Mouse (Mus musculus): ENCODE data around the gene Casd1. TPM values are rescaled to one million over a fixed set of nuclear protein-coding genes. Genes with fewer than 3 reads are reported as not detected.
A peak's percentile ranks its signal among the peaks of the same experiment; 100 is the strongest.

Casd1 gene
- polyA plus RNA-seq (2015; fragmentation: Nextera tagmentation; extraction: Ambion mirVana) = 26.7 and 27.4 TPM in 2 replicates

DNA sequence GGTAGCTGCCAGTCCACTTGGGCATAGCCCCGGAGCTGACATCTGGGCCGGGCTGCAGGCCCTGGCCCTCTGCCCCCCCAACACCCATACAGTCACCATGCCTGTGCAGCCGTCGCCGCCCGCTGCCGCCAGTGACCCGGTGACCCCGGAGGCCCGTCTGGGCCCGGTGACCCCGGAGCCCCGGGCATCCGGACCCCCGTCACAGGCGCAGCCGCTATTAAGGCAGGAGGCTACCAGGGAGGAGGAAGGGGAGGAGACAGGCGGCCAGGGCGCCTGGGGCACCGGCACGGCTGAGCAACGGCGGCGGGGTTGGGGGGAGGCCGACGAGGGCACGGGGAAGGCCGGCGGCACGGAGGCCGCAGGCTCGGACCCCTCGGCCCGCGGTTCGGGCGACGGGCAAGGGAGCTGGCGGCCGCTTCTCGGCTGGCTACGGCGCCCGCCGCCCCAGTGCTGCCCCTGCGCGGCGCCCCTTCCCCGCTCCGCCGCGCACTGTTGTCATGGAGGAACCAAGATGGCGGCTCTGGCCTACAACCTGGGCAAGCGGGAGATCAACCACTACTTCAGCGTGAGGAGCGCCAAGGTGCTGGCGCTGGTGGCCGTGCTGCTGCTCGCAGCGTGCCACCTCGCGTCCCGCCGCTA is at the start of gene Casd1:
Casd1 (plus strand) TSS at position 182 of the 639 bp plus-strand sequence.
- no peaks in the 10 kb centered on the region for H3K36me3 ChIP-seq (ENCODE audit: insufficient read depth, low read length)
- H3K27me3 ChIP-seq (ENCODE audit: insufficient read depth, low read length) = no peaks in the 10 kb centered on the region
- TF ChIP-seq CTCF (IDR thresholded peaks at IDR 0.05; ENCODE audit: low read depth) = 0 out of 2 replicates have a peak, but pooled peaks have one; percentile 4
- ATAC-seq (replicated peaks; ENCODE audit: low FRiP score, low read depth) (peak; percentile 88), DNase-seq (ENCODE audit: low spot score) (peak; percentile 84)
- under 1% methylated on average over 60 of the region's 64 CpGs for WGBS
- H3K27ac ChIP-seq = peak within 1 kb of the TSS; percentile 98
- H3K4me3 ChIP-seq (replicated peaks; ENCODE audit: low read depth, low read length) = peak within 1 kb of the TSS; percentile 82
- no peaks in the 10 kb centered on the region for H3K9me3 ChIP-seq (replicated peaks; ENCODE audit: low read length)
- H3K4me2 ChIP-seq (ENCODE audit: low read length) = peak within 1 kb of the TSS; percentile 94
- peak within 1 kb of the TSS; percentile 98 for H3K9ac ChIP-seq (ENCODE audit: low read depth, low read length)
- peaks cover 3% of the 10 kb centered on the region; the same call in 1 of the 2 replicates for H3K4me1 ChIP-seq (replicated peaks; ENCODE audit: insufficient read depth, low read length)

DNA sequence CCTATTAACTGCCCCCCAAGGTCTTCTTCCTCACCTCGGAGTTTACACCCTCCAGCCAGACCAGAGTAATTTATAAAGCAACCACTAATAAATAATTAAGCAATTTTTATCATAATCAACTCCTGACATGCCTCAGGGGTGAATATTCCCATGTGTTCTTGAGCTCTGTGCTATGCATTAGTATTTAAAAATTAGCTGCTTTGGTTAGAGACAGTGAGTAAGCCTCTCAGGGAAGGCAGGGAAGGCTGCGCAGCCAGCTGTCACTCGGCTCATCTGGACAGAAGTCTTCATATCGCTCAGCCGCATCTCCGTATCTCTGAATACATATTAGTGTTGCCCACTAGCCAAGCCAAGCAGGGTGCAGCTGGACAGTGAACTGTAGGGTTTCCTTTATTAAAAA is 45.3 kb upstream of the Casd1 start:
- no peak overlapping the region for H3K4me2 ChIP-seq (ENCODE audit: low read length)
- no peak overlapping the region for H3K9ac ChIP-seq (ENCODE audit: low read depth, low read length)
- ATAC-seq (replicated peaks; ENCODE audit: low FRiP score, low read depth) (no peak), DNase-seq (ENCODE audit: low spot score) (no peak)
- no peaks in the 10 kb centered on the region for H3K9me3 ChIP-seq (replicated peaks; ENCODE audit: low read length)
- H3K36me3 ChIP-seq (ENCODE audit: insufficient read depth, low read length) = no peaks in the 10 kb centered on the region
- no peaks in the 10 kb centered on the region for H3K27me3 ChIP-seq (ENCODE audit: insufficient read depth, low read length)
- H3K27ac ChIP-seq = no peak overlapping the region
- no peaks in the 10 kb centered on the region for H3K4me1 ChIP-seq (replicated peaks; ENCODE audit: insufficient read depth, low read length)
- 86% methylated on average over 6 of the region's 6 CpGs for WGBS
- no peak overlapping the region for H3K4me3 ChIP-seq (replicated peaks; ENCODE audit: low read depth, low read length)
- TF ChIP-seq CTCF (IDR thresholded peaks at IDR 0.05; ENCODE audit: low read depth) = no peak

DNA sequence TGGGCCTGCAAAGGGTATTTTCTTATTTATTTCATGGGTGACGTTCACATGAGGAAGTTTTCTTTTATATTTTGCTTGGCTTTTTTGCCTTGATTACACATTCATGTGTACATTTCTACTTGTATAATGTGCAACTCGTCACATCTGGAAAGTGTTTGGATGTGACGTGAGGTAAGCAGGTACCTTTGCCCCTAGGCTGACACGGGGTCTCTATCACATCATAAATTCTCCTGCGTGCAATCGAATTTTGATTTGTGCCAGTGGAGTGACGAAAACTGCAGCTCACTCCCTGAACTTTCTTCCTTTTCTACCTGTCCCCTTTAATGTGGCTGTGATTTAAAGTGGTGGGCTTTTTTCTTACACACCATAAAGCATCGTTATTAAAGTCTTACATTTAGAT is 43.6 kb upstream of the Casd1 start:
- 41% methylated on average over 8 of the region's 8 CpGs for WGBS
- DNase-seq (ENCODE audit: low spot score) = no peak
- no peaks in the 10 kb centered on the region for H3K36me3 ChIP-seq (ENCODE audit: insufficient read depth, low read length)

DNA sequence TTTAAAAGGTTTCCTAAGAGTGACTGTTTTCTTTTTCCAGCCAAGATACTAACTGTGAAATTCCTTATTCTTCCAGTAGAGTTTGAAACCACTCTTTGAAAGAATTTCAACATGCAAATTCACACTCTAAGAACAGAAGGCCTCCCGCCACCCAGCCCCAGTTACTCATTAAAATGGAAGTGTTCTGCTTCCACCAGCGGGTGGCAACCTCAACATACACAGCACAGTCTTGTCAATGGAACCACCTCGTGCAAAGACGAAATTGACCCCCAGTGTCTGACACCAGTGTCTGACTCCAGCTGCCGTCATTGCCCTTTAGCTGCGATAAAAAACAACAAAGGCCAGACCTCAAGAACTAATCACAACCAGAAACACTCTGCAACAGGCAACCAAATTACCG is 43.0 kb upstream of the Casd1 start:
- no peak overlapping the region for H3K4me3 ChIP-seq (replicated peaks; ENCODE audit: low read depth, low read length)
- DNase-seq (ENCODE audit: low spot score) (peak; percentile 85), ATAC-seq (replicated peaks; ENCODE audit: low FRiP score, low read depth) (peak; percentile 66; the same call in 1 of the 2 replicates)
- WGBS = 11% methylated on average over 7 of the region's 7 CpGs
- H3K4me1 ChIP-seq (replicated peaks; ENCODE audit: insufficient read depth, low read length) = no peaks in the 10 kb centered on the region
- no peak overlapping the region for H3K27ac ChIP-seq
- no peaks in the 10 kb centered on the region for H3K9me3 ChIP-seq (replicated peaks; ENCODE audit: low read length)
- TF ChIP-seq CTCF (IDR thresholded peaks at IDR 0.05; ENCODE audit: low read depth) = peak; percentile 77
- no peak overlapping the region for H3K9ac ChIP-seq (ENCODE audit: low read depth, low read length)
- no peaks in the 10 kb centered on the region for H3K27me3 ChIP-seq (ENCODE audit: insufficient read depth, low read length)
- H3K4me2 ChIP-seq (ENCODE audit: low read length) = no peak overlapping the region
- no peaks in the 10 kb centered on the region for H3K36me3 ChIP-seq (ENCODE audit: insufficient read depth, low read length)

More for the DNA sequence above, 43.6 kb upstream of the Casd1 start:
- Histone ChIP-seq H3K4me2 (ENCODE audit: low read length) (no peak overlapping the region), H3K9me3 (replicated peaks; ENCODE audit: low read length) (no peaks in the 10 kb centered on the region), H3K4me1 (replicated peaks; ENCODE audit: insufficient read depth, low read length) (no peaks in the 10 kb centered on the region), H3K4me3 (replicated peaks; ENCODE audit: low read depth, low read length) (no peak overlapping the region), H3K9ac (ENCODE audit: low read depth, low read length) (no peak overlapping the region), H3K27ac (no peak overlapping the region), H3K27me3 (ENCODE audit: insufficient read depth, low read length) (no peaks in the 10 kb centered on the region)
- no peak for ATAC-seq (replicated peaks; ENCODE audit: low FRiP score, low read depth)
- TF ChIP-seq CTCF (IDR thresholded peaks at IDR 0.05; ENCODE audit: low read depth) = no peak

DNA sequence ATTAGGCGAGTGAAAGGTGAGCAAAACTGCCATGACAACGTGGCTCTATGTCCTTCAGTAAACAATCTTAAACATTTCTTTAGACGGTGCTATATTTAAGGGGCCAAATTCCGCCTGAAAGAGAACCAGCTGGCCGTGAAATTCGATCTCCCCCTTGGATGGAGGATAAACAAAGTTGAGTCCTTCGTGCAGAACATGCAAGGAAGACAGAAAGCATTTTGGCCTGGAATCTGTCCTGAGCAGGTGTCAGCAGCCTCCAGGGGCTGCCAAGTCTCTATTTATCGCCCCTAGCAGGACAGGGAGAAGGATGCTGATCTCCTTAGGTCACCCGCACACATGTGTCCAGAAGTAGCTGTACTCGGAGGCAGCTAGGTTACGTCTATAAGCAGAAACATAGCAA is 39.5 kb upstream of the Casd1 start:
- H3K9ac ChIP-seq (ENCODE audit: low read depth, low read length) = no peak overlapping the region
- H3K9me3 ChIP-seq (replicated peaks; ENCODE audit: low read length) = no peaks in the 10 kb centered on the region
- no peaks in the 10 kb centered on the region for H3K4me1 ChIP-seq (replicated peaks; ENCODE audit: insufficient read depth, low read length)
- 17% methylated on average over 11 of the region's 11 CpGs for WGBS
- no peak for TF ChIP-seq CTCF (IDR thresholded peaks at IDR 0.05; ENCODE audit: low read depth)
- no peaks in the 10 kb centered on the region for H3K27me3 ChIP-seq (ENCODE audit: insufficient read depth, low read length)
- H3K4me2 ChIP-seq (ENCODE audit: low read length) = peak overlapping the region; percentile 4; the same call in 1 of the 2 replicates
- ATAC-seq (replicated peaks; ENCODE audit: low FRiP score, low read depth) (no peak; the same call in 1 of the 2 replicates), DNase-seq (ENCODE audit: low spot score) (peak; percentile 72)
- H3K36me3 ChIP-seq (ENCODE audit: insufficient read depth, low read length) = no peaks in the 10 kb centered on the region
- no peak overlapping the region for H3K27ac ChIP-seq
- H3K4me3 ChIP-seq (replicated peaks; ENCODE audit: low read depth, low read length) = no peak overlapping the region

DNA sequence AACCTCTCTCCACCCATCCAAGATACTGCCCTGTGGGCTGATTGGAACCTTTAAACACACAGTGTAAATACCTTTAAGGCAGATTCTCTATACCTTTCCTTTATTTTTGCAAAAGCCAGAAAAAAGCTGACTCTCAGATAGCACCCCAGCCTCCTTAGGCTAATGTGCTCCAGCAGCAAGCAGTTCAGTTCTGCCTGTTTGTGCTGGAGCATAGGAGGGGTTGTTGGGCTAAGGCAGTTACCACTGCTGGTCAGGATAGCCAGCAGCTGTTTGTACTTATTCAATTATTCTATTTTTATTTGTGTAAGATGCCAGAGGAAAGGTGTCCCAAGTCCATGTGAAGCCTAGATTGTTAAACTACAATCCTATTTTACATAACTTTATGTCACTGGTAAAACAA is 39.0 kb upstream of the Casd1 start:
- Histone ChIP-seq H3K36me3 (ENCODE audit: insufficient read depth, low read length) (no peaks in the 10 kb centered on the region), H3K27me3 (ENCODE audit: insufficient read depth, low read length) (no peaks in the 10 kb centered on the region), H3K9ac (ENCODE audit: low read depth, low read length) (no peak overlapping the region), H3K4me2 (ENCODE audit: low read length) (peak overlapping the region; percentile 4; the same call in 1 of the 2 replicates), H3K4me3 (replicated peaks; ENCODE audit: low read depth, low read length) (no peak overlapping the region), H3K27ac (no peak overlapping the region), H3K4me1 (replicated peaks; ENCODE audit: insufficient read depth, low read length) (no peaks in the 10 kb centered on the region), H3K9me3 (replicated peaks; ENCODE audit: low read length) (no peaks in the 10 kb centered on the region)
- ATAC-seq (replicated peaks; ENCODE audit: low FRiP score, low read depth) (no peak), DNase-seq (ENCODE audit: low spot score) (no peak)
- no peak for TF ChIP-seq CTCF (IDR thresholded peaks at IDR 0.05; ENCODE audit: low read depth)

Data from kidney, postnatal 0 days (tissue).